Mouse (Mus musculus) forebrain, postnatal 0 days (tissue): Measurements from ENCODE around the gene Camta1. TPM values are rescaled to one million over a fixed set of nuclear protein-coding genes. Genes with fewer than 3 reads are reported as not detected.

Source experiments
- ATAC-seq: fragments of 200-750 bp; cut with Nextera tagmentation; 2 replicates; pipeline ENCODE4 v1.8.0; 2017; ENCODE audit warnings: mild to moderate bottlenecking, moderate library complexity
- DNase-seq: peaks from one replicate; pipeline ENCODE4 v3.0.0-alpha.2; 2015
- H3K27ac ChIP-seq: fragments of 300-500 bp; sonication (generic); 2 replicates; pipeline ENCODE4 v1.5.1; 2014; ENCODE audit warnings: low read depth, mild to moderate bottlenecking, antibody characterized with exemption, low read length, moderate library complexity, mixed read lengths
- H3K27me3 ChIP-seq: fragments of 300-500 bp; sonication (generic); 2 replicates; pipeline ENCODE4 v1.6.1; 2014; ENCODE audit warnings: mild to moderate bottlenecking, low read length, mixed read lengths; ENCODE audit not compliant: insufficient read depth
- H3K36me3 ChIP-seq: fragments of 300-500 bp; sonication (generic); 2 replicates; pipeline ENCODE4 v1.6.1; 2014; ENCODE audit warnings: mild to moderate bottlenecking, moderate library complexity; ENCODE audit not compliant: insufficient read depth
- H3K4me1 ChIP-seq: fragments of 300-500 bp; sonication (generic); 2 replicates; pipeline ENCODE4 v1.6.1; 2014; ENCODE audit warnings: antibody characterized with exemption; ENCODE audit not compliant: insufficient read depth
- H3K4me2 ChIP-seq: fragments of 300-500 bp; sonication (generic); 2 replicates; pipeline ENCODE4 v1.6.1; 2014; ENCODE audit warnings: low read depth, mild to moderate bottlenecking, moderate library complexity
- H3K4me3 ChIP-seq: fragments of 300-500 bp; sonication (generic); 2 replicates; pipeline ENCODE4 v1.5.1; 2014; ENCODE audit warnings: low read depth, low read length, mixed read lengths
- H3K9ac ChIP-seq: fragments of 300-500 bp; sonication (generic); 2 replicates; pipeline ENCODE4 v1.6.1; 2014; ENCODE audit warnings: mild to moderate bottlenecking
- H3K9me3 ChIP-seq: fragments of 300-500 bp; sonication (generic); 2 replicates; pipeline ENCODE4 v1.6.1; 2016; ENCODE audit warnings: low read length
- CTCF ChIP-seq: sonication (generic); IDR thresholded peaks from 2 replicates; pipeline ENCODE4 v1.5.1; 2016; ENCODE audit warnings: antibody characterized with exemption, control low read depth, low read depth
- WGBS: fragments of 180-500 bp; shearing (Covaris S2); extraction: QIAGEN DNeasy Blood & Tissue Kit; methylation state at CpG from one replicate; pipeline ENCODE4 v1.1.7; 2014; 5-methylcytosine and 5-hydroxymethylcytosine counted together
- polyA plus RNA-seq: library from polyadenylated mRNA; unstranded; fragments of >200 nt; fragmentation: Nextera tagmentation; extraction: Ambion mirVana; gene quantifications from 2 replicates; pipeline ENCODE4 v1.2.1, GENCODE M21; 2015
- total RNA-seq: library from RNA; depleted of rRNA; stranded (reverse); fragments of >200 nt; gene quantifications from 2 replicates; pipeline ENCODE4 v1.2.3, GENCODE M21; 2014

The Camta1 gene
- total and polyA plus RNA-seq, 2 experiments from 2014 or later: 87.4 to 131 TPM

DNA sequence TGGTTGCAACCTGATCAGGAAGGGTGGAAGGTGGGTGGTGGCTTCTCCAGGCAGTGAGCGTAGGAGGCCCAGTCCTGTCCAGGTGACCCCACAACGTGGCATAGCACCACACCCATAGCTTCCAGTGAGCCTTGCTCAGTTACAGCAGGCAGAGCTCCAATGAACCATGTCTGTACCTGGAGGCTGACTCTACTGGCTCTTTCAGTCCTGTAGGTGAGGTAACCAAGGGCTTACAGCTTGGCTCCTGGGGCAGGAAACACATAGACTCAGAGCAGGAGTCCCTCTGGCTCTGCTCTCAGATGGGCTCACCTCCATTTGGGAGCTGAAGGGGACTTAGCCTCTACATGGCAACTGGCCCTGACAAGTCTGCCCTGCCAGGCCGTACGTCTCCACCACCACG lies 393.3 kb downstream of the Camta1 start:
- ATAC-seq (no peak), DNase-seq (no peak)
- H3K4me2 ChIP-seq: no peak overlapping the region
- no peak for TF ChIP-seq CTCF
- 94% methylated on average over 5 of the region's 5 CpGs for WGBS
- H3K4me3 ChIP-seq: no peak overlapping the region
- no peaks in the 10 kb centered on the region for H3K27me3 ChIP-seq
- H3K9ac ChIP-seq: no peak overlapping the region
- H3K27ac ChIP-seq: no peak overlapping the region
- H3K36me3 ChIP-seq: no peaks in the 10 kb centered on the region
- no peaks in the 10 kb centered on the region for H3K9me3 ChIP-seq
- H3K4me1 ChIP-seq: 0 out of 2 replicates have a peak, but pooled peaks cover 4% of the 10 kb centered on the region

DNA sequence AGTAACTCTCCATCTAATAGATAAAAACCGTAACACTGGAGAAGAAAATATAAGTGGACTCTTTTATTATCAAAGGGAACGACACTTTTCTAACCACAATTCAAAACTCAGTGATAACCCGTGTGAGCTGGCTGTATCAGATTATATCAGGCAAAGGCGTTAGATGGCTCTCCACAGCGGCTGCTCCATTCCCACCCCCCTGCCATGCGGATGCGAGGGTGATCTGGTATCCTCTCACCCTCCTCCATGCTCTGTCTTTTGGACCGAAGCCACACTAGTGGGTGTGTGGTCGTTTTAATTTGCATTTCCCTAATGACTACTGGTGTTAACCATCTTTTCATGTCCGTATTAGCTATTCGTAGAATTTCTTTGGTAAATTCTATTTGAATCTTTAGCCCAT lies 403.0 kb downstream of the Camta1 start:
- WGBS: 35% methylated on average over 11 of the region's 11 CpGs
- Histone ChIP-seq H3K36me3 (no peaks in the 10 kb centered on the region), H3K4me2 (no peak overlapping the region), H3K27me3 (peaks cover 10% of the 10 kb centered on the region; the same call in 1 of the 2 replicates), H3K4me1 (no peaks in the 10 kb centered on the region), H3K9ac (no peak overlapping the region), H3K9me3 (no peaks in the 10 kb centered on the region), H3K4me3 (no peak overlapping the region), H3K27ac (no peak overlapping the region)
- peak; percentile 23 for DNase-seq
- no peak for ATAC-seq
- no peak for TF ChIP-seq CTCF

DNA sequence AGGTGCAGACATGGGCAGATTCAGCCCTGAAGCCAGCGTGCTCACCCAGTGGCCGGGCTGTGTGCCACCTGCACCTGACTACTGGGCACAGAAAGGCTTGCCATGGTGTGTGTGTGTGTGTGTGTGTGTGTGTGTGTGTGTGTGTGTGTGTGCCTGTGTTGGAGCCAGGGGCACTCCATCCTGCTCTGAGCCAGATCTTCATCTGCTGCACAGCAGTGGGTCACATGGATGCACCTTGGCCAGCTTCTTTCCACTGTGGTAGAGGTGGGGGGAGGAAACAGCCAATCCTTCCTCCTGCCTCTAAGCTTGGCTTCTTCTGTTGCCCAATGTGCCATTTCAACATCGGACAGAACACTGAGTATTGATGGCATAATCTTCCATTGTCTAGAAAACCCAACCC lies 407.1 kb downstream of the Camta1 start:
- H3K9ac ChIP-seq: no peak overlapping the region
- WGBS: 75% methylated on average over 3 of the region's 3 CpGs
- no peak for TF ChIP-seq CTCF
- H3K27me3 ChIP-seq: peaks cover 6% of the 10 kb centered on the region; the same call in 1 of the 2 replicates
- no peak for DNase-seq
- no peak overlapping the region for H3K4me3 ChIP-seq
- no peaks in the 10 kb centered on the region for H3K9me3 ChIP-seq
- H3K27ac ChIP-seq: no peak overlapping the region
- H3K36me3 ChIP-seq: no peaks in the 10 kb centered on the region
- no peak for ATAC-seq
- H3K4me2 ChIP-seq: no peak overlapping the region
- H3K4me1 ChIP-seq: peaks cover 12% of the 10 kb centered on the region; the same call in 1 of the 2 replicates

DNA sequence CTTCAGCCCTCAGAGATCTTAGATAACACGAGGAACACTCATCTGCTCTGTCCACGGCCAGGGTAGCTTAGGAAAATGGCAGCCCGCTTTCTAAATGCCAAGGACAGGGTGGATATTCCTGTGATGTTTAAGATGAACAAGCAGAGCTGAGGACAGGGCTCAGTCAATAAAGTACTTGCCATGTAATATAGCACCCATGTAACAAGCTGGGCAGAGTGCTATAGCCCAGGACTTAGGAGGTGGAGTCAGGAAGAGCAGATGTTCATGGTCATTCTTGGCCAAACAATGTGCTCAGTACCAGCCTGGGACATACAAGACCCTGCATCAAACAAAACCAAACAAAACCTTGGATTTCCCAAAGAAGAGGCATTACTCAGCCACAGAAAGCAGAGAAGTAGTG lies 407.6 kb downstream of the Camta1 start:
- ATAC-seq (no peak), DNase-seq (no peak)
- peaks cover 12% of the 10 kb centered on the region; the same call in 1 of the 2 replicates for H3K27me3 ChIP-seq
- WGBS: 88% methylated on average over 3 of the region's 3 CpGs
- H3K9ac ChIP-seq: no peak overlapping the region
- no peak overlapping the region for H3K27ac ChIP-seq
- no peak overlapping the region for H3K4me3 ChIP-seq
- H3K4me1 ChIP-seq: peaks cover 12% of the 10 kb centered on the region; the same call in 1 of the 2 replicates
- no peaks in the 10 kb centered on the region for H3K36me3 ChIP-seq
- no peak overlapping the region for H3K4me2 ChIP-seq
- no peaks in the 10 kb centered on the region for H3K9me3 ChIP-seq
- no peak for TF ChIP-seq CTCF

DNA sequence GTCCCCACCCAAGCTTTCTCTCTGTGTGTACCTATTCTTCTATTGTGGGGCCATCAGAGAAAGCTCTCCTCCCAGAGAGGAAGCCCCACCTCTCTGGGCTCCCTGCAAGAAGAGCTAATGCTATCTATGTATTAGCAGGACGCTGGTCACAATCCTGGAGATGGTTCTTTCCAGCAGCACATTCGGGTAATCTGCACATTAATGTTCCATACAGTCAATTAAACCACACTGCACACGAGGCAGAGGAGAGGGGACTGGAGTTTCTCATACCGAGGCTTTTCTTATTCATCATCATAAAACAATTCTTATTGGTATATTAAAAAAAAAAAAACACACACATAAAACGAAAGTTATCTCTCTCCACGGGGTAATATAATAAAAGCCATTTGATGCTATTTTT lies 409.8 kb downstream of the Camta1 start:
- H3K27ac ChIP-seq: no peak overlapping the region

DNA sequence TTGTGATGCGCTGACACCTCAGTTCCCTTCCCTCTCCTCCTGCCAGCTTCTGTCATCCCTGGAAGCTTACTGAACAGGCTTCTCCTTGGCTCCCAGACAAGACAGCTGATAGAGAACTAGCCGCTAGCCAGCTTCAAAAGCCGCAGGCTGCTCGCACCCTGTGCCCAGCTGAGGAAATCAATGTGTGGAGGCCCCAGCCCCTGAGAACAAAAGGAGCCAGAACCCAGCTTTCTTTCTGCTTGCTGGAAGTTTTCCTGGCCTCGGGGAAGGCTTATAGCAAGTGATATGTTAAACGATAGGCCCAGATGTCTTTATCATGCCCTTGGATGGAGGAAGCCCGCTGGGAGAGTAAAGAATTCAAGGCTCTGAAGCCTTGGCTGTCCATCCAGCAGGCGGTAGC lies 411.7 kb downstream of the Camta1 start:
- Histone ChIP-seq H3K36me3 (no peaks in the 10 kb centered on the region), H3K4me3 (no peak overlapping the region), H3K4me2 (no peak overlapping the region), H3K27me3 (peaks cover 5% of the 10 kb centered on the region; the same call in 1 of the 2 replicates), H3K4me1 (peaks cover 12% of the 10 kb centered on the region; the same call in 1 of the 2 replicates), H3K27ac (no peak overlapping the region), H3K9ac (0 out of 2 replicates have a peak overlapping the region, but pooled peaks have one; percentile 22), H3K9me3 (no peaks in the 10 kb centered on the region)
- peak; percentile 42 for DNase-seq
- TF ChIP-seq CTCF: no peak
- ATAC-seq: peak; percentile 27; the same call in 1 of the 2 replicates
- WGBS: 15% methylated on average over 8 of the region's 8 CpGs

More for the DNA sequence above, 409.8 kb downstream of the Camta1 start:
- no peak overlapping the region for H3K4me3 ChIP-seq
- H3K36me3 ChIP-seq: no peaks in the 10 kb centered on the region
- DNase-seq (no peak), ATAC-seq (no peak)
- H3K27me3 ChIP-seq: peaks cover 9% of the 10 kb centered on the region; the same call in 1 of the 2 replicates
- no peaks in the 10 kb centered on the region for H3K9me3 ChIP-seq
- no peak overlapping the region for H3K4me2 ChIP-seq
- TF ChIP-seq CTCF: no peak
- H3K4me1 ChIP-seq: peaks cover 12% of the 10 kb centered on the region; the same call in 1 of the 2 replicates
- H3K9ac ChIP-seq: no peak overlapping the region
- 63% methylated on average over 6 of the region's 6 CpGs for WGBS

DNA sequence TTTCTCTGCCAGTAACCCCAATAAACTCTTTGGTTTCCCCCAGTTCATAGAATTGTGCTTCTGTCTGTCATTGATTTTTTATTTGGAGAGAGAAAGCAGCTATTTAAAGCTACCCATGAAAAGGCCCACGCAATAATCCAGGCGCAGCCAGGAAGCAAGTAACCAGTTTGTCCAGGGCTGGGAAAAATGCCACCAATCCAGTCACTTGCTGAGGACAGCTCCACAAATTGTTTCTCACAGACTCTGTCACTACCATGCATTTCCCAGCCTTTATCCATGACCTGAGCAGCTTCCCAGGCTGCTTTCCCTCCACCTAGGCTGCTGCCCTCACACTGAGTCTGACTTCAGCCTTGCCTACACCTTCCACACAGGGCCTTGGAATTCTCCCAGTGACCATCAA lies 413.3 kb downstream of the Camta1 start:
- H3K4me3 ChIP-seq: no peak overlapping the region
- WGBS: 70% methylated on average over 2 of the region's 2 CpGs
- peaks cover 5% of the 10 kb centered on the region; the same call in 1 of the 2 replicates for H3K27me3 ChIP-seq
- no peak for DNase-seq
- no peaks in the 10 kb centered on the region for H3K9me3 ChIP-seq
- no peak overlapping the region for H3K4me2 ChIP-seq
- H3K9ac ChIP-seq: no peak overlapping the region
- H3K36me3 ChIP-seq: no peaks in the 10 kb centered on the region
- TF ChIP-seq CTCF: no peak
- no peak overlapping the region for H3K27ac ChIP-seq
- ATAC-seq: no peak
- peaks cover 12% of the 10 kb centered on the region; the same call in 1 of the 2 replicates for H3K4me1 ChIP-seq
